Mouse (Mus musculus): ENCODE data around the gene P3h3.

DNA sequence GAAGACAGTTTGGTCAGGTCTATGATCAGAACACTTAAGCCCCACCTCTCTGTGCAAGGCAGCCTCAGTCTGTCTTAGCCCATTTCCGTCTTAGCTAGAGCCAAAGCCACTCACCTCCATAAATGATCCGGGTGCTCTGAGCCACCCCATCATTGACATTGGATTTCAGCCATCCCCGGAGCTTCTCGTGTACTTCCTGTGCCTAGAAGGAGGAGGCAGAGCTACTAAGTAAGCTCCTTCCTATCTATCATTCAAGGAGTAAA is 46.2 kb downstream of the P3h3 start:
- no peak for TF ChIP-seq CTCF (IDR thresholded peaks at IDR 0.05; ENCODE audit: control insufficient read depth, insufficient read depth, insufficient read length)
- no peak for TF ChIP-seq USF1 (IDR thresholded peaks at IDR 0.05; ENCODE audit: low read depth)

All from C2C12 (cell line).